Mouse (Mus musculus) limb, embryonic 14.5 days (tissue): ENCODE data around the gene Ebf1. TPM values are rescaled to one million over a fixed set of nuclear protein-coding genes. Genes with fewer than 3 reads are reported as not detected.

ENCODE experiments used
- ATAC-seq: fragments of 200-750 bp; cut with Nextera tagmentation; 2 replicates; pipeline ENCODE4 v1.8.0; 2017; ENCODE audit warnings: low read depth, moderate number of reproducible peaks, moderate TSS enrichment; ENCODE audit not compliant: low FRiP score
- DNase-seq: peaks from one replicate; pipeline ENCODE4 v3.0.0-alpha.2; 2015; ENCODE audit warnings: low spot score
- H3K27ac ChIP-seq: fragments of 300-500 bp; sonication (generic); replicated peaks from 2 replicates; pipeline ENCODE4 v1.5.1; 2014; ENCODE audit warnings: low read depth, mild to moderate bottlenecking, low read length, moderate library complexity, mixed read lengths
- H3K27me3 ChIP-seq: fragments of 300-500 bp; sonication (generic); 2 replicates; pipeline ENCODE4 v1.6.1; 2014; ENCODE audit warnings: low read length, mixed read lengths; ENCODE audit not compliant: control insufficient read depth, insufficient read depth
- H3K36me3 ChIP-seq: fragments of 300-500 bp; sonication (generic); 2 replicates; pipeline ENCODE4 v1.6.1; 2014; ENCODE audit warnings: mild to moderate bottlenecking, low read length, moderate library complexity, mixed read lengths; ENCODE audit not compliant: control insufficient read depth, insufficient read depth
- H3K4me1 ChIP-seq: fragments of 300-500 bp; sonication (generic); 2 replicates; pipeline ENCODE4 v1.6.1; 2014; ENCODE audit warnings: antibody characterized with exemption, low read length, mixed read lengths; ENCODE audit not compliant: control insufficient read depth, insufficient read depth
- H3K4me2 ChIP-seq: fragments of 300-500 bp; sonication (generic); replicated peaks from 2 replicates; pipeline ENCODE4 v1.6.1; 2014; ENCODE audit warnings: low read depth, mild to moderate bottlenecking, low read length, moderate library complexity; ENCODE audit not compliant: severe bottlenecking
- H3K4me3 ChIP-seq: fragments of 300-500 bp; sonication (generic); replicated peaks from 2 replicates; pipeline ENCODE4 v1.5.1; 2014; ENCODE audit warnings: low read length
- H3K9ac ChIP-seq: fragments of 300-500 bp; sonication (generic); 2 replicates; pipeline ENCODE4 v1.6.1; 2014; ENCODE audit warnings: mild to moderate bottlenecking, low read depth, low read length, moderate library complexity; ENCODE audit not compliant: severe bottlenecking
- H3K9me3 ChIP-seq: fragments of 300-500 bp; sonication (generic); 2 replicates; pipeline ENCODE4 v1.6.1; 2016; ENCODE audit warnings: low read length; ENCODE audit not compliant: control insufficient read depth
- POLR2A ChIP-seq: fragments of 200-500 bp; IDR thresholded peaks from 2 replicates; pipeline ENCODE4 v1.8.0; 2012; ENCODE audit warnings: inconsistent platforms, mild to moderate bottlenecking, moderate library complexity, borderline replicate concordance; ENCODE audit not compliant: insufficient read depth, insufficient read length; ENCODE audit errors: extremely low read depth
- WGBS: fragments of 180-500 bp; shearing (Covaris S2); extraction: QIAGEN DNeasy Blood & Tissue Kit; methylation state at CpG from one replicate; pipeline ENCODE4 v1.1.7; 2014; 5-methylcytosine and 5-hydroxymethylcytosine counted together
- polyA plus RNA-seq, 2 experiments: library from polyadenylated mRNA; depleted of rRNA in 1 of 2; stranded (reverse) in 1 of 2; unstranded in 1 of 2; fragments of >200 nt; fragmentation: Nextera tagmentation in 1 of 2; extraction: Ambion mirVana in 1 of 2; gene quantifications; 2 replicates each; pipeline versions ENCODE4 v1.2.1 to v1.2.3; 2012 to 2014

The Ebf1 gene
- polyA plus RNA-seq, 2 experiments = 42.9 to 71.4 TPM

DNA sequence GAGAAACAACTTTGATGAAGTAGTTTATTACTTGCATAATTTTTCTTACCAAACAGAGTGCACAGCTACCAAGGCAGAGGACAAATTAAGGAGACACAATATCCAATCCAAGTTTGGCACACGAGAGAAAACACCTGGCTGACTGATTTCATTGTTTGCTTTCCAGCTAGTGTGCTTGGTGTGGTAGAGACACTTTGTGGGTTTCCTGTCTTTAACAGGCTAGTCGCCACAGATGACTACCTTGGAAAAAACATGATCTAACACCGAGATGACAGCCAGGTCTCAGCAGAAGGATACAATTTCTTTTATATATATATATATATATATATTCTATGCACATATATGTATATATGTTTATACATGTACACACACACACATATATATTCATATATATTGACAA, 332.0 kb downstream of the Ebf1 start:
- no peak for DNase-seq
- H3K27ac ChIP-seq = no peak overlapping the region
- TF ChIP-seq POLR2A = no peak
- no peaks in the 10 kb centered on the region for H3K27me3 ChIP-seq
- H3K4me2 ChIP-seq = no peak overlapping the region
- H3K9me3 ChIP-seq = no peaks in the 10 kb centered on the region
- H3K36me3 ChIP-seq = no peaks in the 10 kb centered on the region
- no peak for ATAC-seq
- 45% methylated on average over 3 of the region's 3 CpGs for WGBS
- H3K4me1 ChIP-seq = peaks cover 5% of the 10 kb centered on the region; the same call in 1 of the 2 replicates
- no peak overlapping the region for H3K9ac ChIP-seq
- no peak overlapping the region for H3K4me3 ChIP-seq

DNA sequence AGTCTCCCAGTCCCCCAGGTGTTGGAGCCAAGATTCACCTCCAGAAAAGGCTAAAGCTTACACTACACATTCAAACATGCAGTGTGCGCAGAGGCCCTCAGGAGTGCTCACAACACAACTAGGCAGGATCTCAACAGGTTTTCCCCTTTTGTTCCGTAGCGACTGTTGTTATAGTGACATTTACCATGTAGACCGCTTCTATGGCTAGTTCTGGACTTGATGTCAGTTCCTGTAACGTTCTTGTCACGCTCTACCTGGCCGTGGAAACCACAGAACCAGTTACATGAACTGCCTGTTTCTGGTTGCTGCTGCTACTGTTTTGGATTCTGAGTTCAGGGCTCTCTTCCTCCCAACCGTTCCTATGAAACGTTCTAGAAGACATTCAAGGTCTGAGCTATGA, 333.2 kb downstream of the Ebf1 start:
- no peak overlapping the region for H3K4me3 ChIP-seq
- H3K9me3 ChIP-seq = no peaks in the 10 kb centered on the region
- no peak for ATAC-seq
- H3K4me1 ChIP-seq = peaks cover 5% of the 10 kb centered on the region; the same call in 1 of the 2 replicates
- H3K27ac ChIP-seq = no peak overlapping the region
- no peak for DNase-seq
- no peaks in the 10 kb centered on the region for H3K36me3 ChIP-seq
- no peaks in the 10 kb centered on the region for H3K27me3 ChIP-seq
- WGBS = 89% methylated on average over 9 of the region's 9 CpGs
- H3K9ac ChIP-seq = no peak overlapping the region
- no peak overlapping the region for H3K4me2 ChIP-seq
- TF ChIP-seq POLR2A = no peak

DNA sequence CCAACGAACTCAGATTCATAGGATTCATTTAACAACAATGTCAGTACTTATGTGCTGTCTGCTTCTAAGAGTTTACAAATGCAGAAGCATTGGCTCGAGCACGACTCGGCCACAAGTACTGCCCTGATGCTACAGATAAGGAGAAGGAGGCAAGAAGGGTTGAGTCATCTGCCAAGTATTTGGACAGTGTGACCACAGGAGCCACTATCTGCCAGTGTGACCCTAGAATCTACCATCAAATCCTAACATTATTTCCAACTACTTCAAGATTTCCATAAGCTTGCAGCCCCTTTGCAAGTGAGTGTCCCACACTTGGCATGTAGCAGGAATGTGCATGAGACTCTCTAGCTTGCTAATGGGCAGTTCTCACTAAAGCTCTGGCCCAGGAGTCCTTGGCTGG, 334.4 kb downstream of the Ebf1 start:
- H3K4me3 ChIP-seq = no peak overlapping the region
- DNase-seq = no peak
- no peaks in the 10 kb centered on the region for H3K36me3 ChIP-seq
- H3K9me3 ChIP-seq = no peaks in the 10 kb centered on the region
- no peak overlapping the region for H3K4me2 ChIP-seq
- WGBS = 87% methylated on average over 4 of the region's 4 CpGs
- H3K4me1 ChIP-seq = peaks cover 5% of the 10 kb centered on the region; the same call in 1 of the 2 replicates
- no peak for ATAC-seq
- no peak overlapping the region for H3K9ac ChIP-seq
- no peaks in the 10 kb centered on the region for H3K27me3 ChIP-seq
- H3K27ac ChIP-seq = no peak overlapping the region
- no peak for TF ChIP-seq POLR2A

DNA sequence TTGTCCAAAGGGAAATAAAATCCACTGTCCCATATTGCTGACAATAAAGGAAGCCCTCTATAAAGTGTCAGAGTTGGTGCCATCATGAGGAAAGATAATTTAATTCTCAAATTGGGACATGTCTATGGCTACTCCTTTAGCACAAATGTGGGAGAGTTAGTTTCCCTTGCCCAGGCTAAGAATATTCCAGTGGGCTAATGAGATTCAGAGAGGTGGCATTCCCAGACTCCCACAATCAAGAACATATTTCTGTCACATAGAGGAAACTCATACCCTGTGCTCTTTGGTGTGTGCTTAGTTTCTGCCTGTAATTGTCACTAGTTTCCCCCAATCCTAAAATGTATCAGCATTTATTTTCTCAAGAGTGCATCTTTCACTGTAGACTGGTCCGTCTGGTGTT, 336.2 kb downstream of the Ebf1 start:
- no peak for ATAC-seq
- 81% methylated on average over 1 of the region's 1 CpGs for WGBS
- no peak overlapping the region for H3K4me3 ChIP-seq
- H3K4me1 ChIP-seq = 0 out of 2 replicates have a peak, but pooled peaks cover under 1% of the 10 kb centered on the region
- DNase-seq = no peak
- TF ChIP-seq POLR2A = no peak
- no peaks in the 10 kb centered on the region for H3K9me3 ChIP-seq
- no peak overlapping the region for H3K27ac ChIP-seq
- H3K27me3 ChIP-seq = no peaks in the 10 kb centered on the region
- no peak overlapping the region for H3K9ac ChIP-seq
- H3K4me2 ChIP-seq = no peak overlapping the region
- no peaks in the 10 kb centered on the region for H3K36me3 ChIP-seq

DNA sequence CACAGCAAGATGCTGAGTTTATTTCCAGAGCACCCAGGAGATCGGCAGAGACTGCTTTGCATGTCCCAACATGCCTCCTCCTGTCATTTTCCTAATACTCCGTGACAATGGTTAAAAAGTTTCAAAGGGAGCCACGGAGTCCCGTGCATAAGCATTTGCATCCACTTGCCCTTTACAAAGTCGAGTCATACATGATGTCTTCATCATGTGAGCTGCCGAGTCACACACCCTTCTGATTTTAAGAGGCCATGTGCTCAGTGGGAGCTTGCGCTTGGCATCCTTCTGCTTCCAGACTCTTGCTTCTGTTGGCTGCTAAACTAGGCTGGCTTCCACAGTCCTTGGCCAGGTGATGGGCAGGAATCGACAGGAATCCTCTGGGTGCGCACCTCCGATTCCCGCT, 336.7 kb downstream of the Ebf1 start:
- Histone ChIP-seq H3K9me3 (no peaks in the 10 kb centered on the region), H3K4me1 (no peaks in the 10 kb centered on the region), H3K9ac (no peak overlapping the region), H3K4me2 (no peak overlapping the region), H3K27me3 (no peaks in the 10 kb centered on the region), H3K36me3 (no peaks in the 10 kb centered on the region), H3K4me3 (no peak overlapping the region), H3K27ac (no peak overlapping the region)
- DNase-seq (no peak), ATAC-seq (no peak)
- TF ChIP-seq POLR2A = no peak
- WGBS = 69% methylated on average over 11 of the region's 11 CpGs

DNA sequence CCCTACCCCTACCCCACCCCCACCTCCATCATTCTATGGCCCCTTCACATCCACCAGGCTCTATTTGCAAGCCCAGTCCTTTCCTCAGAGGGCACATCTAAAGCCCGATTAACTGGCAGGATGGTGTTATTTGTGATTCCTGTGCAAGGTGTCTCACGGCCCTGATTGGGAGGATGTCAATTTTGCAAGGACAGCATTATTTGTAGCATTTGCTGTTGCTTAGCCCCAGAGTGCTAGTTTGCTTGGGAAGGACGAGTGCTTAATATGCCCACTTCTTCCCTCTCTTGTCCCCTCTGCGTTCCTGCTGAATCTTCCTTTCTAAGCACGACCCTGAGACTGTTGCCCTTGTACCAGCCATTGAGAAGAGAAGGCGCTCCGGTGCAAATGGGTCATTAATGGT, 337.2 kb downstream of the Ebf1 start:
- H3K4me2 ChIP-seq = no peak overlapping the region
- H3K4me3 ChIP-seq = no peak overlapping the region
- no peak overlapping the region for H3K27ac ChIP-seq
- H3K27me3 ChIP-seq = no peaks in the 10 kb centered on the region
- DNase-seq (no peak), ATAC-seq (no peak)
- no peaks in the 10 kb centered on the region for H3K4me1 ChIP-seq
- no peak for TF ChIP-seq POLR2A
- 85% methylated on average over 7 of the region's 7 CpGs for WGBS
- H3K9ac ChIP-seq = no peak overlapping the region
- no peaks in the 10 kb centered on the region for H3K9me3 ChIP-seq
- H3K36me3 ChIP-seq = no peaks in the 10 kb centered on the region
